Mouse (Mus musculus): Measurements from ENCODE around the gene Erc2. TPM values are rescaled to one million over a fixed set of nuclear protein-coding genes. Genes with fewer than 3 reads are reported as not detected.
A peak's percentile ranks its signal among the peaks of the same experiment; 100 is the strongest.

Gene Erc2
- polyA plus RNA-seq, 1 experiment from 2014 or later: 110 TPM

GRCm38 (mm10) chr14:28192711-28193364 lies 570.6 kb downstream of the Erc2 start:
- H3K36me3 ChIP-seq (replicated peaks): no peaks in the 10 kb centered on the region
- no peak for ATAC-seq (replicated peaks)
- 80% methylated on average over 8 of the region's 8 CpGs for WGBS
- no peaks in the 10 kb centered on the region for H3K4me1 ChIP-seq
- no peaks in the 10 kb centered on the region for H3K9me3 ChIP-seq
- H3K4me2 ChIP-seq: no peak overlapping the region
- no peak overlapping the region for H3K27ac ChIP-seq
- no peak overlapping the region for H3K9ac ChIP-seq
- H3K4me3 ChIP-seq: no peak overlapping the region
- H3K27me3 ChIP-seq (replicated peaks): no peaks in the 10 kb centered on the region

DNA sequence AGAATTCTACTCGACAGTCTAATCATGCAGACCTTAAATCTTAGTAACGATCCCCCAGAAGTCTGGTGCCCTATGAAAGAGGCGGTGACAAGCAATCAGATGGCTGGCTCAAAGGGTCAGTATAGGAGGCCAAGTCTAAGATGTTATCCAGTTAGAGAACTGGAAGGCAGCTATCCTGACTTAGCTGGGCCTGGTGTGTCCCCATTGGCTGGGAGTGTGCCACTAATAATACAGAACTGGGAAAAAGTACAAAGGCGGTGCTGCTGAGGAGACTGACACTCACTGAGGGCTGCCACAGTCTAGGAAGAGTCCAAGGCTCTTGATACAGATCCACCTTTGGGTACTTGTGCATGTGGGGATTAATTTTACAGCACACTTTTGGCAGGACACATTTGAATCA lies 581.6 kb downstream of the Erc2 start:
- ATAC-seq (replicated peaks): no peak
- Histone ChIP-seq H3K27me3 (replicated peaks) (no peaks in the 10 kb centered on the region), H3K4me2 (no peak overlapping the region), H3K9ac (no peak overlapping the region), H3K36me3 (replicated peaks) (no peaks in the 10 kb centered on the region), H3K9me3 (no peaks in the 10 kb centered on the region), H3K27ac (no peak overlapping the region), H3K4me1 (no peaks in the 10 kb centered on the region), H3K4me3 (no peak overlapping the region)
- 82% methylated on average over 4 of the region's 4 CpGs for WGBS

DNA sequence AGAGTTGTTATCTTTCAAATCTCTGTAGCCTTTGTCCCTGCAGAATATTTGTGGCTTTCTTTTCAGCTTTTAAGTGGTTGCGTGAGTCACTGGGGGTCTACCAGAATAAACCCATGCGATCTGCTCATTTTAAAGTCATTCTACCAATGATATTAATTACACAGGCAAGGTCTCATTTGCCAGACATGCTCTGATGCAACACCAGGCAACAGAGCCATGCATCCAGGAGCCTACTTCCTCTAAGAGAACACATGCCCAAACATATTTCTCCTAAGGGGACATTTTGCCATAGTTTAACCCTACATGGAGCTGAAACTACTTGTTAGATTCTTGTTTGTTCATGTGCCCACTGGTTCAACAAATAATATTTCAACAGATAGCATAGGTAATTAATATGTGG lies 584.1 kb downstream of the Erc2 start:
- Histone ChIP-seq H3K27me3 (replicated peaks) (no peaks in the 10 kb centered on the region), H3K4me3 (no peak overlapping the region), H3K4me1 (no peaks in the 10 kb centered on the region; the same call in 1 of the 2 replicates), H3K27ac (no peak overlapping the region), H3K9me3 (no peaks in the 10 kb centered on the region), H3K9ac (no peak overlapping the region), H3K36me3 (replicated peaks) (no peaks in the 10 kb centered on the region), H3K4me2 (no peak overlapping the region)
- 93% methylated on average over 2 of the region's 2 CpGs for WGBS
- ATAC-seq (replicated peaks): no peak

DNA sequence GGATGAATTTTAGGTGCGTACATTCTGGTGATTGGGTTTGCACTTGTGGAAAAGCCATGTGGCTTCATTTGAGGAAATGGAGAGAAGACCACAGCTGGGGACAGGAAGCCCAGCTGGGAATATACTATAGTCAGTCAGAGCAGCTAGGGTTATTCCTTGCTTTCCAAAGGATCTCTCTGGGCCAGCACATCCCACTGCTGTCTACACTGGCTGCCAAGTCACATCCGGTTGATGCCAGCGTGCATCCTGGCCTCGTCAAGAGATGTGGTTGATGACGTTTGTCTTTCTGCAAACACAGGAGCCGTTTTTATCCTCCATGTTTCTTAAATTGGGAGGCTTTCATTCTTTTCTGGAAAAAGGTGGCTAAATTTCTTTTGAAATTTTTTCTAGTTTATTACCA lies 603.3 kb downstream of the Erc2 start:
- Histone ChIP-seq H3K4me3 (no peak overlapping the region), H3K27ac (no peak overlapping the region), H3K9ac (no peak overlapping the region), H3K4me2 (no peak overlapping the region), H3K9me3 (no peaks in the 10 kb centered on the region), H3K36me3 (replicated peaks) (no peaks in the 10 kb centered on the region), H3K4me1 (no peaks in the 10 kb centered on the region; the same call in 1 of the 2 replicates), H3K27me3 (replicated peaks) (no peaks in the 10 kb centered on the region)
- ATAC-seq (replicated peaks): no peak
- WGBS: 93% methylated on average over 6 of the region's 6 CpGs

DNA sequence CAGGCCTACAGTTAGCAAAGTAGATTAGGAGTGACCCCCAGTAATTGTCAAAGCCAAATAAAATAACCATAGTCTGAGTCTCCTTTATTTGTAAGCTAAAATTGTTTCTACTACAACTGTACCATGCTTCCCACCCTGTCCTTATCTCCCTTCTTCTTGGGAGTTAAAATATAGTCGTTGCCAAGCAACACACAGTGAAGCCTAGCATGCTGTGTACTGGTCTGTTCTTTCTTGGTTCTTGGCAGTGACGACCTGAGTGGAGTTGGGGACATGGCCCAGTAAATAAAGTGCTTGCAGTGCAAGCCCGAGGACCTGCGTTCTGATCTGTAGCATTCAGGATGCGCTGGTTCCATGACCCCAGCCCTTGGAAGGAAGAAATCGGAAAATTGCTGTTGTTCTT lies 608.3 kb downstream of the Erc2 start:
- Histone ChIP-seq H3K4me2 (no peak overlapping the region), H3K27ac (no peak overlapping the region), H3K9ac (no peak overlapping the region), H3K4me1 (no peaks in the 10 kb centered on the region), H3K27me3 (replicated peaks) (no peaks in the 10 kb centered on the region), H3K4me3 (no peak overlapping the region), H3K36me3 (replicated peaks) (no peaks in the 10 kb centered on the region), H3K9me3 (no peaks in the 10 kb centered on the region)
- WGBS: 75% methylated on average over 6 of the region's 6 CpGs
- no peak for ATAC-seq (replicated peaks)

DNA sequence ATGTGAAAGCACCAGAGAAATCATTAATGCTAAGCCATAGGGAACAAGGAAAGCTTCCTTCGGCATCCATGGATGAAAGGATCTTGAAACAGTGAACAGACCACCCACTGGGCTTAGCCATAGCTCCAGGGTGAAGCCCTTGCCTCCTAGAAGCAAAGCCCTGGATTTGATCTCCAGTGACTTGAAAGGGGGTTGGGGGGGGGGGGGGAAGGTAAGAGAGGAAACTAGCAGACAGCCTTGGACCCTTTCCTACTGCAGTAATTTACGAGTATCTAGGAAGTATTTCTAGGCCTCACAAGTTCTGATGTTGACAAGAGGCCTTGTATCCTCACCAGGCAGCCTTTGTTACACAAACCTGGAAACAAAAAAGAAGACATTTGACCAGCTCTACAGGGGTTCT lies 609.0 kb downstream of the Erc2 start:
- Histone ChIP-seq H3K36me3 (replicated peaks) (no peaks in the 10 kb centered on the region), H3K9me3 (no peaks in the 10 kb centered on the region), H3K4me1 (no peaks in the 10 kb centered on the region), H3K27me3 (replicated peaks) (no peaks in the 10 kb centered on the region), H3K4me3 (no peak overlapping the region), H3K9ac (no peak overlapping the region), H3K27ac (no peak overlapping the region), H3K4me2 (no peak overlapping the region)
- no peak for ATAC-seq (replicated peaks)
- 22% methylated on average over 2 of the region's 2 CpGs for WGBS

- Histone ChIP-seq H3K9ac (no peak overlapping the region), H3K27me3 (replicated peaks) (no peaks in the 10 kb centered on the region), H3K27ac (no peak overlapping the region), H3K4me3 (no peak overlapping the region), H3K9me3 (no peaks in the 10 kb centered on the region), H3K4me1 (no peaks in the 10 kb centered on the region), H3K4me2 (no peak overlapping the region), H3K36me3 (replicated peaks) (no peaks in the 10 kb centered on the region)
- 92% methylated on average over 9 of the region's 9 CpGs for WGBS
- ATAC-seq (replicated peaks): no peak
Observed at GRCm38 (mm10) chr14:28238336-28239048, 616.3 kb downstream of the Erc2 start.

DNA sequence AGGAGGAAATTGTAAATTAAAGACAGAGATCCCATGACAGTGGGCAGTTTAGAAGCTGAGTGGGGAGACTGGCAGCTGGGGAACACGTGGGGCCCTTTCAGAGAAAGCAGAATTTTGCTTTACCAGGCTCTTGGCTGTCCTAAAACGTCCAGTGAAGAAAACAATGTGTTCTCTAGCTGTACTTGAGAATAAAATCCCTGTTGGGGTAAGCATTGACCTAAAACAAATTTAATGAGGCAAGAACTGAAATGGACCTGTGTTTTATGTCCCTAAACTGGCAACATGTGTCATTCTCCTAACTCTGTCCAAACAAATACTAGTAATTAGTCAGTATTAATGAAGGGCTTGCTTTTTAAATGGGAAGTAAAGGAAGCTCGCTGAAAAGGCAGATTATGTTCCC lies 617.9 kb downstream of the Erc2 start:
- H3K9me3 ChIP-seq: no peaks in the 10 kb centered on the region
- H3K27me3 ChIP-seq (replicated peaks): no peaks in the 10 kb centered on the region
- H3K4me2 ChIP-seq: no peak overlapping the region
- no peak overlapping the region for H3K9ac ChIP-seq
- H3K27ac ChIP-seq: no peak overlapping the region
- H3K4me1 ChIP-seq: no peaks in the 10 kb centered on the region
- no peaks in the 10 kb centered on the region for H3K36me3 ChIP-seq (replicated peaks)
- H3K4me3 ChIP-seq: no peak overlapping the region
- WGBS: 47% methylated on average over 3 of the region's 3 CpGs
- ATAC-seq (replicated peaks): no peak

DNA sequence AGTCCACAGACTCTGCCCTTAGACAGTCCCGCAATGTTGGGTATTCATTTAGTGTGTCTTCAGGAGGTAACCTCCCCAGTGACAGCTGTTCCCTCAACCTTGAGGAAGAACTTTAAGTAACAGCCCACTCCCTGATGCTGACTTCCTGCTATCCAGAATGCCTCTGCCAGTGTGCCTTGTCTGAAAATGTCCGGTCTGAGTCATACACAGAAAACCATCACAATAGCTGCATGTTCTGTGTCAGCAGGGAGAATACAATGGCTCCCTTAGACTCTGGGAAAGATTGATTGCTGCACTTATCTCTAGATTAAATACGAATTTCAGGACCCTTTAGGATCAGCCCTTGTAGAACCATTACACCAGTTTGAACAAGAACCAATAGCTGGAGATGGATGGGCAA lies 620.5 kb downstream of the Erc2 start:
- H3K4me3 ChIP-seq: no peak overlapping the region
- H3K4me1 ChIP-seq: no peaks in the 10 kb centered on the region
- ATAC-seq (replicated peaks): no peak
- H3K27ac ChIP-seq: no peak overlapping the region
- 70% methylated on average over 3 of the region's 3 CpGs for WGBS
- H3K9ac ChIP-seq: no peak overlapping the region
- no peaks in the 10 kb centered on the region for H3K9me3 ChIP-seq
- no peak overlapping the region for H3K4me2 ChIP-seq
- H3K27me3 ChIP-seq (replicated peaks): no peaks in the 10 kb centered on the region
- H3K36me3 ChIP-seq (replicated peaks): no peaks in the 10 kb centered on the region

DNA sequence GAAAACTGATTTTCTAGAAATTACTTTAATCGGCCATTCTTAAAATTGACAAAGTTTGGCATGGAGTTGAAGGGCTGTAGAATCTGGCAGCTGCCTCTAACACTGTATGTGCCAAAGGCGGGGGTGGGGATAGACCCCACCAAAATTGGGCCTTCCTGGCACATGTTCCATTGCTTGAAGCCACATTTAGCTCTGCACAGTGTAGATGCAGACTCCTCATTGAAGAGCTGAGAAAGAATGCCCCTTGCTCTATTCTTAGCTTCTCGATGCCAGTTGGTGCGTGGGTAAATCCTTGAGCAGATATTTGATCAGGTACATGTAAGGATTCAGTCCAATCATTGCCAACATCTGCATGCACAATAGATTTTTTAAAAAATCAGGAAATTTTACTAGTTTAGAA lies 621.2 kb downstream of the Erc2 start:
- no peak for ATAC-seq (replicated peaks)
- no peaks in the 10 kb centered on the region for H3K36me3 ChIP-seq (replicated peaks)
- WGBS: 95% methylated on average over 4 of the region's 4 CpGs
- no peak overlapping the region for H3K9ac ChIP-seq
- H3K4me2 ChIP-seq: no peak overlapping the region
- no peaks in the 10 kb centered on the region for H3K27me3 ChIP-seq (replicated peaks)
- H3K9me3 ChIP-seq: no peaks in the 10 kb centered on the region
- H3K4me3 ChIP-seq: no peak overlapping the region
- no peak overlapping the region for H3K27ac ChIP-seq
- H3K4me1 ChIP-seq: no peaks in the 10 kb centered on the region

GRCm38 (mm10) chr14:28262706-28263105 lies 640.5 kb downstream of the Erc2 start:
- ATAC-seq (replicated peaks): no peak
- 63% methylated on average over 4 of the region's 4 CpGs for WGBS

GRCm38 (mm10) chr14:28267367-28267766 lies 645.1 kb downstream of the Erc2 start:
- 73% methylated on average over 2 of the region's 2 CpGs for WGBS
- no peaks in the 10 kb centered on the region for H3K36me3 ChIP-seq (replicated peaks)
- no peak for ATAC-seq (replicated peaks)

More at GRCm38 (mm10) chr14:28262706-28263105, 640.5 kb downstream of the Erc2 start:
- H3K9ac ChIP-seq: no peak overlapping the region
- H3K27me3 ChIP-seq (replicated peaks): no peaks in the 10 kb centered on the region
- H3K4me3 ChIP-seq: no peak overlapping the region
- no peaks in the 10 kb centered on the region for H3K36me3 ChIP-seq (replicated peaks)
- H3K4me1 ChIP-seq: no peaks in the 10 kb centered on the region
- H3K4me2 ChIP-seq: no peak overlapping the region
- H3K9me3 ChIP-seq: no peaks in the 10 kb centered on the region
- H3K27ac ChIP-seq: no peak overlapping the region

DNA sequence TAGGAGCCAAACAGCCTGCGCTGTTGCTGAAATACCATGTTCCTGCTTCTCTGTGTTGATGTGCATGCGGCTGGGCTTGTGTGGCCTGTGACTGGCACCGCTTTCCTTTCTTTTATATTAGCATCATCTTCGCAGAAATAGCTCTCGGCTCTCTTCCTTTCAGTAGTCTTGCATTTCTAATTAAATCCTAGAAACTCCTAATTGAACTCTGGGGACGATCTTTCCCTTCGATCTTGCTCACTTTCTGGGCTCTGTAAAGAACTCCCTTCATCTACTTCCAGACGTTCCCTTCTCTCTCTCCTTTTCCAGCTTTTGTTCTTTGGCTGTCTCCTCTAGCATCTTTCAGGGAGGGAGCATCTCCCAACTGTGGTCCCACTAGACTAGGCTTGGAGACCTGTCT lies 649.6 kb downstream of the Erc2 start:
- Histone ChIP-seq H3K9ac (no peak overlapping the region), H3K4me1 (no peaks in the 10 kb centered on the region; the same call in 1 of the 2 replicates), H3K9me3 (no peaks in the 10 kb centered on the region), H3K27ac (peak overlapping the region; percentile 27), H3K36me3 (replicated peaks) (no peaks in the 10 kb centered on the region), H3K27me3 (replicated peaks) (no peaks in the 10 kb centered on the region), H3K4me2 (no peak overlapping the region), H3K4me3 (no peak overlapping the region)
- 54% methylated on average over 8 of the region's 8 CpGs for WGBS
- ATAC-seq (replicated peaks): no peak

More at GRCm38 (mm10) chr14:28267367-28267766, 645.1 kb downstream of the Erc2 start:
- no peaks in the 10 kb centered on the region; the same call in 1 of the 2 replicates for H3K4me1 ChIP-seq
- no peak overlapping the region for H3K4me2 ChIP-seq
- no peak overlapping the region for H3K27ac ChIP-seq
- H3K4me3 ChIP-seq: no peak overlapping the region
- no peak overlapping the region for H3K9ac ChIP-seq
- H3K27me3 ChIP-seq (replicated peaks): no peaks in the 10 kb centered on the region
- no peaks in the 10 kb centered on the region for H3K9me3 ChIP-seq

Data from midbrain, embryonic 15.5 days (tissue).